Mouse (Mus musculus): Measurements from ENCODE around the gene Cckbr. TPM values are rescaled to one million over a fixed set of nuclear protein-coding genes. Genes with fewer than 3 reads are reported as not detected.

The Cckbr gene
- not detected for total RNA-seq (2023)

GRCm38 (mm10) chr7:105425424-105426043, at the start of gene Cckbr:
TSS of gene Cckbr (plus strand) at chr7:105425731.

GRCm38 (mm10) chr7:105399935-105400624, 25.5 kb upstream of the Cckbr start, which contains the start of gene Fam160a2:
TSS of gene Fam160a2 (minus strand) at chr7:105400054.

GRCm38 (mm10) chr7:105404268-105404667, 21.3 kb upstream of the Cckbr start, which contains the start of gene Cnga4:
TSS of gene Cnga4 (plus strand) at chr7:105404568.

GRCm38 (mm10) chr7:105481505-105482411, 56.2 kb downstream of the Cckbr start, which contains the start of gene Cavin3:
TSS of gene Cavin3 (minus strand) at chr7:105482300.

Other genes with a start within 250 kb of the Cckbr start
- not detected for gene Olfr685, start 239.7 kb upstream of the Cckbr start, total RNA-seq (2023)
- not detected for gene Olfr686, start 218.2 kb upstream of the Cckbr start, total RNA-seq (2023)
- gene Olfr688, start 137.6 kb upstream of the Cckbr start, total RNA-seq (2023), result not detected
- not detected for gene Olfr689, start 114.6 kb upstream of the Cckbr start, total RNA-seq (2023)
- not detected for gene Olfr690, start 91.6 kb upstream of the Cckbr start, total RNA-seq (2023)
- not detected for gene Olfr691, start 83.5 kb upstream of the Cckbr start, total RNA-seq (2023)
- gene Olfr692, start 57.5 kb upstream of the Cckbr start, total RNA-seq (2023), result not detected
- not detected for gene Gm5901, start 50.7 kb upstream of the Cckbr start, total RNA-seq (2023)
- 10 to 100 TPM; 47.0 to 56.8 TPM for gene Fam160a2, start 25.7 kb upstream of the Cckbr start, total RNA-seq (2023)
- gene Cnga4, start 21.2 kb upstream of the Cckbr start, total RNA-seq (2023), result not detected
- not detected for gene Cavin3, start 56.6 kb downstream of the Cckbr start, total RNA-seq (2023)
- gene Smpd1, start 128.6 kb downstream of the Cckbr start, total RNA-seq (2023), result 10 to 100 TPM; 25.2 to 27.6 TPM
- gene Apbb1, start 155.9 kb downstream of the Cckbr start, total RNA-seq (2023), result 1 to 10 TPM; 3.8 to 4.2 TPM
- gene Hpx, start 174.4 kb downstream of the Cckbr start, total RNA-seq (2023), result not detected
- 10 to 100 TPM; 29.9 to 30.2 TPM for gene Trim3, start 207.8 kb downstream of the Cckbr start, total RNA-seq (2023)
- 10 to 100 TPM; 61.4 to 63.9 TPM for gene Timm10b, start 214.3 kb downstream of the Cckbr start, total RNA-seq (2023)
- 10 to 100 TPM; 40.8 to 49.4 TPM for gene Arfip2, start 214.7 kb downstream of the Cckbr start, total RNA-seq (2023)
- gene Gm45799, start 214.8 kb downstream of the Cckbr start, total RNA-seq (2023), result 10 to 100 TPM; 17.5 to 19.2 TPM
- gene Dnhd1, start 225.1 kb downstream of the Cckbr start, total RNA-seq (2023), result 10 to 100 TPM in 1 of 2 experiments, 1 to 10 TPM in 1; 9.6 to 10.1 TPM

Measured in B cell, adult 67 days (primary cell).